18 mouse cellular contexts compared by ENCODE assay signal in genomic region chr4:32525000-32525399, GRCm38 (mm10).
A peak's percentile ranks its signal among the peaks of the same experiment; 100 is the strongest.
DNase-seq lines count a peak whose midpoint lies in the region; ATAC-seq and TF ChIP-seq lines count a peak whose summit lies in the region.
"Had no signal": no experiment of that assay in that cellular context is flagged by ENCODE, and none has a peak within 500 bp of the region (broad histone marks: within the 10 kb centered on the region; RNA-seq: fewer than 3 reads in every experiment).

No protein-coding gene starts in this region.

- 0 out of 2 replicates have a peak overlapping the region, but pooled peaks have one; percentile 50 for H3K27ac ChIP-seq in hindbrain, embryonic 10.5 days
- H3K27ac ChIP-seq in hindbrain, embryonic 14.5 days, result no peak overlapping the region
- peak overlapping the region; percentile 82; the same call in 1 of the 2 replicates for H3K27ac ChIP-seq in stomach, embryonic 16.5 days (ENCODE audit: low read length)
- H3K27ac ChIP-seq in stomach, postnatal 0 days (replicated peaks), result no peak overlapping the region
- peak overlapping the region; percentile 17; the same call in 1 of the 2 replicates for H3K27ac ChIP-seq in limb, embryonic 10.5 days
- H3K27ac ChIP-seq: gastrocnemius, adult 2 months; hindbrain, embryonic 15.5 days had no signal

- no peak for ATAC-seq in hindbrain, embryonic 14.5 days (ENCODE audit: low FRiP score)
- no peak for ATAC-seq in stomach, embryonic 16.5 days (ENCODE audit: insufficient read depth, low FRiP score)
- ATAC-seq in stomach, postnatal 0 days (ENCODE audit: low FRiP score, low TSS enrichment), result no peak
- ATAC-seq: forebrain, embryonic 14.5 days; intestine, embryonic 16.5 days had no signal

- no peaks in the 10 kb centered on the region for H3K36me3 ChIP-seq in hindbrain, embryonic 10.5 days
- H3K36me3 ChIP-seq in hindbrain, embryonic 14.5 days (replicated peaks; ENCODE audit: control insufficient read depth, insufficient read depth), result no peaks in the 10 kb centered on the region
- H3K36me3 ChIP-seq in stomach, embryonic 16.5 days (ENCODE audit: control insufficient read depth, insufficient read depth, low read length), result no peaks in the 10 kb centered on the region
- no peaks in the 10 kb centered on the region for H3K36me3 ChIP-seq in stomach, postnatal 0 days (ENCODE audit: control insufficient read depth, insufficient read depth, low read length)
- 0 out of 2 replicates have a peak, but pooled peaks cover 5% of the 10 kb centered on the region for H3K36me3 ChIP-seq in limb, embryonic 10.5 days
- H3K36me3 ChIP-seq: embryonic facial prominence, embryonic 13.5 days; G1E; hindbrain, embryonic 15.5 days had no signal

- no peak for DNase-seq in hindbrain, embryonic 10.5 days (ENCODE audit: low spot score)
- no peak for DNase-seq in hindbrain, embryonic 14.5 days (ENCODE audit: low spot score)
- DNase-seq in stomach, postnatal 0 days (ENCODE audit: low spot score), result no peak
- no peak for DNase-seq in limb, embryonic 10.5 days (ENCODE audit: low spot score)
- no peak for DNase-seq in c-Kit-positive CD71-positive TER-119-positive erythroid progenitor cells, embryonic 14.5 days (ENCODE audit: low spot score)
- DNase-seq in embryo, embryonic 10 days (ENCODE audit: low spot score), result no peak
- DNase-seq: adrenal gland, postnatal 10 days; cerebellum, adult 18-20 months; cerebellum, adult 9-11 months; cerebellum, postnatal 36 days; embryo, embryonic 11 days had no signal

- TF ChIP-seq CTCF in stomach, postnatal 0 days (IDR thresholded peaks at IDR 0.05; ENCODE audit: low read depth), result no peak

- peaks cover 77% of the 10 kb centered on the region for H3K4me1 ChIP-seq in hindbrain, embryonic 10.5 days (replicated peaks)
- peaks cover 41% of the 10 kb centered on the region for H3K4me1 ChIP-seq in hindbrain, embryonic 14.5 days (replicated peaks; ENCODE audit: control insufficient read depth, insufficient read depth, low read length)
- H3K4me1 ChIP-seq in stomach, embryonic 16.5 days (ENCODE audit: control insufficient read depth, insufficient read depth, low read length), result peaks cover 29% of the 10 kb centered on the region
- peaks cover 9% of the 10 kb centered on the region; the same call in 1 of the 2 replicates for H3K4me1 ChIP-seq in stomach, postnatal 0 days (replicated peaks; ENCODE audit: control insufficient read depth, insufficient read depth)
- H3K4me1 ChIP-seq in limb, embryonic 10.5 days, result peaks cover 80% of the 10 kb centered on the region

- no peak overlapping the region for H3K4me2 ChIP-seq in hindbrain, embryonic 14.5 days (replicated peaks)
- H3K4me2 ChIP-seq in stomach, embryonic 16.5 days (ENCODE audit: low read depth, low read length), result no peak overlapping the region
- H3K4me2 ChIP-seq in stomach, postnatal 0 days (replicated peaks; ENCODE audit: low read depth), result no peak overlapping the region
- H3K4me2 ChIP-seq: embryonic facial prominence, embryonic 13.5 days; hindbrain, embryonic 15.5 days had no signal

- WGBS in hindbrain, embryonic 10.5 days, result 74% methylated on average over 5 of the region's 5 CpGs
- 74% methylated on average over 5 of the region's 5 CpGs for WGBS in hindbrain, embryonic 14.5 days
- WGBS in stomach, embryonic 16.5 days, result 74% methylated on average over 5 of the region's 5 CpGs
- WGBS in stomach, postnatal 0 days, result 70% methylated on average over 5 of the region's 5 CpGs
- 62% methylated on average over 5 of the region's 5 CpGs for WGBS in limb, embryonic 10.5 days

- H3K9ac ChIP-seq in hindbrain, embryonic 14.5 days, result no peak overlapping the region
- H3K9ac ChIP-seq in stomach, embryonic 16.5 days (ENCODE audit: low read length), result no peak overlapping the region
- no peak overlapping the region for H3K9ac ChIP-seq in stomach, postnatal 0 days (ENCODE audit: low read length)
- H3K9ac ChIP-seq: embryonic facial prominence, embryonic 13.5 days; hindbrain, embryonic 15.5 days had no signal

- no peaks in the 10 kb centered on the region for H3K9me3 ChIP-seq in hindbrain, embryonic 10.5 days
- H3K9me3 ChIP-seq in hindbrain, embryonic 14.5 days (ENCODE audit: control insufficient read depth, low read length), result no peaks in the 10 kb centered on the region
- no peaks in the 10 kb centered on the region for H3K9me3 ChIP-seq in stomach, embryonic 16.5 days (replicated peaks; ENCODE audit: control insufficient read depth, low read length)
- no peaks in the 10 kb centered on the region for H3K9me3 ChIP-seq in stomach, postnatal 0 days (ENCODE audit: control insufficient read depth, low read length)
- H3K9me3 ChIP-seq in limb, embryonic 10.5 days (replicated peaks), result no peaks in the 10 kb centered on the region
- H3K9me3 ChIP-seq: embryonic facial prominence, embryonic 13.5 days; G1E; hindbrain, embryonic 15.5 days had no signal

- H3K27me3 ChIP-seq in hindbrain, embryonic 10.5 days (ENCODE audit: insufficient read depth, poor library complexity, severe bottlenecking), result no peaks in the 10 kb centered on the region
- H3K27me3 ChIP-seq in hindbrain, embryonic 14.5 days (ENCODE audit: control insufficient read depth, insufficient read depth, low read length), result no peaks in the 10 kb centered on the region
- H3K27me3 ChIP-seq in stomach, embryonic 16.5 days (ENCODE audit: control insufficient read depth, insufficient read depth, low read length), result no peaks in the 10 kb centered on the region
- H3K27me3 ChIP-seq in stomach, postnatal 0 days (ENCODE audit: control insufficient read depth, insufficient read depth, low read length), result no peaks in the 10 kb centered on the region
- H3K27me3 ChIP-seq in limb, embryonic 10.5 days (ENCODE audit: low read depth, poor library complexity, severe bottlenecking), result no peaks in the 10 kb centered on the region
- H3K27me3 ChIP-seq: embryonic facial prominence, embryonic 13.5 days; hindbrain, embryonic 15.5 days had no signal

- H3K4me3 ChIP-seq in hindbrain, embryonic 10.5 days, result no peak overlapping the region
- H3K4me3 ChIP-seq in hindbrain, embryonic 14.5 days (replicated peaks; ENCODE audit: low read length), result no peak overlapping the region
- H3K4me3 ChIP-seq in stomach, embryonic 16.5 days (replicated peaks; ENCODE audit: low read length), result no peak overlapping the region
- H3K4me3 ChIP-seq in stomach, postnatal 0 days (ENCODE audit: low read depth, low read length), result no peak overlapping the region
- no peak overlapping the region for H3K4me3 ChIP-seq in limb, embryonic 10.5 days
- H3K4me3 ChIP-seq: embryonic facial prominence, embryonic 13.5 days; gastrocnemius, adult 2 months; hindbrain, embryonic 15.5 days had no signal

- TF ChIP-seq EP300 in stomach, postnatal 0 days (optimal IDR thresholded peaks at IDR 0.05), result no peak

Comparison
In these comparisons a context has a peak if more than half of its experiments do, and no peak if none do; other contexts are left out.
1. H3K27ac ChIP-seq: peak in hindbrain, embryonic 10.5 days (single experiment), stomach, embryonic 16.5 days (single experiment) and limb, embryonic 10.5 days (single experiment); none in hindbrain, embryonic 14.5 days (single experiment) and stomach, postnatal 0 days (single experiment).